Mouse (Mus musculus) cortical plate, adult 2 months (tissue): ENCODE measurements around the gene Rtl4. TPM values are rescaled to one million over a fixed set of nuclear protein-coding genes. Genes with fewer than 3 reads are reported as not detected.

ENCODE experiments used
- H3K27ac ChIP-seq: fragments of 200-500 bp; 2 replicates; pipeline ENCODE4 v1.5.1; 2012; ENCODE audit warnings: low read length, control low read depth, inconsistent platforms; ENCODE audit not compliant: insufficient read depth
- H3K4me1 ChIP-seq: fragments of 200-500 bp; 2 replicates; pipeline ENCODE4 v1.6.1; 2011; ENCODE audit warnings: low read length; ENCODE audit not compliant: control insufficient read depth, insufficient read depth
- H3K4me3 ChIP-seq: fragments of 200-500 bp; 2 replicates; pipeline ENCODE4 v1.5.1; 2011; ENCODE audit warnings: mild to moderate bottlenecking, low read length, control low read depth; ENCODE audit not compliant: insufficient read depth
- CTCF ChIP-seq: fragments of 200-500 bp; IDR thresholded peaks from 2 replicates; pipeline ENCODE4 v1.5.1; 2011; ENCODE audit warnings: mild to moderate bottlenecking, control low read depth, low read length; ENCODE audit not compliant: insufficient read depth; ENCODE audit errors: extremely low read depth
- POLR2A ChIP-seq: fragments of 200-500 bp; IDR thresholded peaks from 2 replicates; pipeline ENCODE4 v1.6.1; 2011; ENCODE audit warnings: mild to moderate bottlenecking, low read length, control low read depth; ENCODE audit not compliant: insufficient read depth; ENCODE audit errors: extremely low read depth
- polyA plus RNA-seq: library from polyadenylated mRNA; depleted of rRNA; stranded (reverse); fragments of >200 nt; gene quantifications from 2 replicates; pipeline ENCODE4 v1.2.3, GENCODE M21; 2012; rRNA removed

Gene Rtl4
- polyA plus RNA-seq, 1 experiment = 1.6 TPM

- H3K27ac ChIP-seq = no peak overlapping the region
- TF ChIP-seq CTCF = no peak
- H3K4me3 ChIP-seq = no peak overlapping the region
- H3K4me1 ChIP-seq = no peaks in the 10 kb centered on the region
These were observed 298.3 kb downstream of the Rtl4 start for GRCm38 (mm10) chrX:144986980-144987379.

GRCm38 (mm10) chrX:145065484-145065913 is 376.8 kb downstream of the Rtl4 start:
- no peak for TF ChIP-seq POLR2A
- no peak for TF ChIP-seq CTCF
- no peaks in the 10 kb centered on the region for H3K4me1 ChIP-seq
- H3K4me3 ChIP-seq = no peak overlapping the region
- no peak overlapping the region for H3K27ac ChIP-seq

- H3K4me1 ChIP-seq = no peaks in the 10 kb centered on the region
- H3K27ac ChIP-seq = no peak overlapping the region
- no peak for TF ChIP-seq CTCF
- TF ChIP-seq POLR2A = no peak
- no peak overlapping the region for H3K4me3 ChIP-seq
These were observed 401.1 kb downstream of the Rtl4 start for GRCm38 (mm10) chrX:145089802-145090201.

GRCm38 (mm10) chrX:145090360-145090759 is 401.7 kb downstream of the Rtl4 start:
- TF ChIP-seq POLR2A = no peak
- no peak for TF ChIP-seq CTCF
- no peak overlapping the region for H3K4me3 ChIP-seq
- no peaks in the 10 kb centered on the region for H3K4me1 ChIP-seq
- H3K27ac ChIP-seq = no peak overlapping the region

- H3K4me1 ChIP-seq = no peaks in the 10 kb centered on the region
- no peak overlapping the region for H3K27ac ChIP-seq
- no peak overlapping the region for H3K4me3 ChIP-seq
- TF ChIP-seq POLR2A = no peak
- TF ChIP-seq CTCF = no peak
These were observed 402.3 kb downstream of the Rtl4 start for GRCm38 (mm10) chrX:145090964-145091363.

Other genes starting within 250 kb of the Rtl4 start
- 0.02 and 0.04 TPM in 2 replicates for gene Trpc5os, start 232.3 kb upstream of the Rtl4 start, polyA plus RNA-seq
- gene Trpc5, start 727 bp upstream of the Rtl4 start, polyA plus RNA-seq = 3.4 and 3.9 TPM in 2 replicates